Comparison of ENCODE assay signal across 22 mouse cellular contexts in the genomic region with DNA sequence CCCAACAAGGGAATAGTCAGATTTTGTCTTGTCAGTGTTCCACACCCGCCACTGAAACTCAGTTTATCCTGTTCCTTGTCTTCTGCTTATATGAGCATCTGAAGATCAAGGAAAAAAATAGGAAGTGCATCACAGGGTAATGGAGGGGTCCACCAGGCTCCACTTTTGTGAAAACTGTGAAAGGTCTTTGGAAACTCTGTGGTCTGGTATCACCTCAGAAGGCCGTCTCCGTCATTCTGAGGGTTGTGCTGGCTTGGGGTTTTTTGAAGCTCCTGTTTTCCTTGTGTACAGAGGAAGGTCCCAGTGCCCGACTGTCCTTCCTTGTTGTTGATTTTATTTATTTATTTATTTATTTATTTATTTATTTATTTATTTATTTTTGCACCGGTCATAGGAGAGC. TPM values are rescaled to one million over a fixed set of nuclear protein-coding genes. Genes with fewer than 3 reads are reported as not detected.
"Had no signal": no experiment of that assay in that cellular context is flagged by ENCODE, and none has a peak within 500 bp of the region (broad histone marks: within the 10 kb centered on the region; RNA-seq: fewer than 3 reads in every experiment).

No protein-coding gene starts in this region.

- H3K36me3 ChIP-seq: liver, embryonic 15.5 days; lung, embryonic 15.5 days; midbrain, embryonic 13.5 days; neural tube, embryonic 13.5 days; neural tube, embryonic 15.5 days had no signal

- H3K4me2 ChIP-seq: liver, embryonic 15.5 days; lung, embryonic 15.5 days; midbrain, embryonic 11.5 days; midbrain, embryonic 13.5 days; neural tube, embryonic 13.5 days; neural tube, embryonic 15.5 days had no signal

- DNase-seq: liver, postnatal 0 days; lung, postnatal 14 days; lung, postnatal 36 days; retina, postnatal 1 day; right cerebral cortex, adult 18-20 months; right cerebral cortex, postnatal 25 days; right cerebral cortex, postnatal 4 days; spleen, adult 18-20 months; thymus, adult 18-20 months; thymus, postnatal 14 days; thymus, postnatal 36 days had no signal

- H3K9ac ChIP-seq: liver, embryonic 15.5 days; liver, postnatal 0 days; lung, embryonic 15.5 days; midbrain, embryonic 13.5 days; neural tube, embryonic 13.5 days; neural tube, embryonic 15.5 days had no signal

- H3K4me3 ChIP-seq: liver, embryonic 15.5 days; lung, embryonic 15.5 days; megakaryocyte, embryonic 14.5 days; midbrain, embryonic 13.5 days; myocyte; neural tube, embryonic 13.5 days; neural tube, embryonic 15.5 days had no signal

- H3K9me3 ChIP-seq: liver, embryonic 15.5 days; lung, embryonic 15.5 days; megakaryocyte, embryonic 14.5 days; midbrain, embryonic 13.5 days; neural tube, embryonic 13.5 days; neural tube, embryonic 15.5 days had no signal

- H3K27me3 ChIP-seq: liver, embryonic 15.5 days; lung, embryonic 15.5 days; megakaryocyte, embryonic 14.5 days; midbrain, embryonic 13.5 days; neural tube, embryonic 13.5 days; neural tube, embryonic 15.5 days had no signal

- ATAC-seq: liver, postnatal 0 days; lung, postnatal 0 days; midbrain, embryonic 13.5 days; midbrain, embryonic 16.5 days had no signal

- H3K27ac ChIP-seq: liver, embryonic 15.5 days; lung, embryonic 15.5 days; macrophage; midbrain, embryonic 13.5 days; neural tube, embryonic 13.5 days; neural tube, embryonic 15.5 days had no signal

- H3K4me1 ChIP-seq: liver, embryonic 15.5 days; midbrain, embryonic 13.5 days; neural tube, embryonic 13.5 days; neural tube, embryonic 15.5 days had no signal

RNA-seq across cellular contexts. Expression of a gene that starts 20.9 kb away (rescaled TPM):
- polyA plus RNA-seq: macrophage had no signal
